35 mouse cellular contexts compared by ENCODE assay signal in the genomic region with DNA sequence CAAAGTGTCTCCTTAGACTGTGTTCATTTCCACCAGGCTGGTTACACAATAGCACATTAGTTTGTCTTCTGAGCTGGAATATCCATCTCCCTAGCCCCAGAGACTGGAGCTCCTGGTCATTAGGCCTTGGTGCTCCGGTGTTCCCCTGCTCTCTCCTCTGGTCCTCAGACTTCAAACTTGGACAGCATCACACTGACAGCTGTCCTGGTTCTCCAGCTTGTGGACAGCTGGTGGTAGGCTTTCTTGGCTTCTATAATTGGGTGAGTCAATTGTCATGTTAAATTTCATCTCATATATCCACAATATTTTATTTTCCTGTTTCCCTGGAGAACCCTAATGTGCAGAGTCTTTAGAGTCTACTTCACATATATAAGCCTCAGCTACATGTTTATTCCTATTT. TPM values are rescaled to one million over a fixed set of nuclear protein-coding genes. Genes with fewer than 3 reads are reported as not detected.
"Had no signal": no experiment of that assay in that cellular context is flagged by ENCODE, and none has a peak within 500 bp of the region (broad histone marks: within the 10 kb centered on the region; RNA-seq: fewer than 3 reads in every experiment).

No protein-coding gene starts in this region.

- DNase-seq: heart, postnatal 10 days; heart, postnatal 14 days; heart, postnatal 36 days; heart, postnatal 4 days; kidney, adult 11 months; kidney, adult 18-20 months; kidney, adult 2 months; kidney, adult 8-10 months; kidney, adult 9 months; kidney, postnatal 10 days; kidney, postnatal 14 days; kidney, postnatal 25 days; kidney, postnatal 36 days; kidney, postnatal 4 days; layer of hippocampus, adult 9-11 months; layer of hippocampus, postnatal 36 days had no signal

- H3K4me2 ChIP-seq: heart, embryonic 11.5 days; heart, embryonic 12.5 days; heart, embryonic 13.5 days; heart, embryonic 15.5 days; hindbrain, embryonic 12.5 days; hindbrain, embryonic 13.5 days; hindbrain, embryonic 14.5 days; hindbrain, embryonic 15.5 days; intestine, embryonic 15.5 days; kidney, embryonic 15.5 days had no signal

- H3K36me3 ChIP-seq: heart, embryonic 12.5 days; heart, embryonic 13.5 days; heart, embryonic 15.5 days; hindbrain, embryonic 10.5 days; hindbrain, embryonic 12.5 days; hindbrain, embryonic 13.5 days; hindbrain, embryonic 15.5 days; intestine, embryonic 15.5 days; kidney, embryonic 15.5 days had no signal

- H3K4me3 ChIP-seq: heart, embryonic 12.5 days; heart, embryonic 13.5 days; heart, embryonic 15.5 days; hindbrain, embryonic 10.5 days; hindbrain, embryonic 12.5 days; hindbrain, embryonic 13.5 days; hindbrain, embryonic 15.5 days; intestine, embryonic 15.5 days; kidney, embryonic 15.5 days; layer of hippocampus, adult 2 months; left cerebral cortex, adult 2 months had no signal

- H3K27me3 ChIP-seq: heart, embryonic 12.5 days; heart, embryonic 13.5 days; heart, embryonic 15.5 days; hindbrain, embryonic 12.5 days; hindbrain, embryonic 13.5 days; hindbrain, embryonic 15.5 days; intestine, embryonic 15.5 days; kidney, embryonic 15.5 days had no signal

- ATAC-seq: hindbrain, embryonic 16.5 days; hindbrain, postnatal 0 days; inflammation-experienced regulatory T-cells, adult 6 months; intestine, embryonic 15.5 days; intestine, embryonic 16.5 days; intestine, postnatal 0 days had no signal

RNA-seq across cellular contexts. Expression of gene Fras1, which starts 51.5 kb away (rescaled TPM):
- total RNA-seq: hematopoietic stem cell, adult 5-6 weeks had no signal
